Mouse (Mus musculus) ES-E14 (cell line): ENCODE results near the gene Ccdc69. TPM values are rescaled to one million over a fixed set of nuclear protein-coding genes. Genes with fewer than 3 reads are reported as not detected.

Experiments used
- DNase-seq: peaks from one replicate; pipeline ENCODE4 v3.0.0-alpha.2; 2013; ENCODE audit warnings: low read depth, low spot score
- H3K27ac ChIP-seq: 2 replicates; pipeline ENCODE4 v1.5.1; 2012; ENCODE audit warnings: low read depth, mild to moderate bottlenecking, low read length, moderate library complexity, mixed read lengths; ENCODE audit not compliant: poor library complexity, insufficient read depth, severe bottlenecking
- H3K36me3 ChIP-seq: 2 replicates; pipeline ENCODE4 v1.6.1; 2012; ENCODE audit warnings: mild to moderate bottlenecking, low read length, moderate library complexity, mixed read lengths; ENCODE audit not compliant: control insufficient read depth, poor library complexity, insufficient read depth, severe bottlenecking
- H3K4me1 ChIP-seq, 2 experiments: fragments of 150-350 bp in 1 of 2; sonication (generic) in 1 of 2; 2 replicates each; pipeline ENCODE4 v1.6.1; 2012; ENCODE audit warnings: low read length in 2 of 2, mild to moderate bottlenecking in 1 of 2, mixed read lengths in 1 of 2; ENCODE audit not compliant: control insufficient read depth in 2 of 2, insufficient read depth in 2 of 2, poor library complexity in 1 of 2
- H3K4me3 ChIP-seq, 2 experiments: fragments of 150-350 bp in 1 of 2; sonication (generic) in 1 of 2; 2 replicates each; pipeline ENCODE4 v1.5.1; 2012; ENCODE audit warnings: low read length in 2 of 2, low read depth in 1 of 2, mild to moderate bottlenecking in 1 of 2, mixed read lengths in 1 of 2; ENCODE audit not compliant: insufficient read depth in 1 of 2, poor library complexity in 1 of 2, severe bottlenecking in 1 of 2
- H3K9ac ChIP-seq: 2 replicates; pipeline ENCODE4 v1.6.1; 2012; ENCODE audit warnings: low read depth, mild to moderate bottlenecking, low read length, mixed read lengths; ENCODE audit not compliant: poor library complexity, insufficient read depth, severe bottlenecking
- H3K9me3 ChIP-seq: fragments of 150-350 bp; sonication (generic); 2 replicates; pipeline ENCODE4 v1.6.1; 2012; ENCODE audit warnings: low read depth, mild to moderate bottlenecking, low read length; ENCODE audit not compliant: control insufficient read depth, insufficient read depth
- CHD2 ChIP-seq: IDR thresholded peaks from 2 replicates; pipeline ENCODE4 v1.6.1; 2014; ENCODE audit warnings: mild to moderate bottlenecking, low read depth, low read length, inconsistent platforms
- HCFC1 ChIP-seq: IDR thresholded peaks from 2 replicates; pipeline ENCODE4 v1.6.1; 2012; ENCODE audit warnings: low read length, inconsistent platforms, borderline replicate concordance; ENCODE audit not compliant: insufficient read depth
- MAFK ChIP-seq: IDR thresholded peaks from 2 replicates; pipeline ENCODE4 v1.6.1; 2014; ENCODE audit warnings: mild to moderate bottlenecking, low read depth, low read length, inconsistent platforms; ENCODE audit not compliant: insufficient read depth
- ZC3H11A ChIP-seq: IDR thresholded peaks from 2 replicates; pipeline ENCODE4 v1.6.1; 2012; ENCODE audit warnings: low read depth, mild to moderate bottlenecking, inconsistent platforms, low read length, borderline replicate concordance
- ZNF384 ChIP-seq: IDR thresholded peaks from 2 replicates; pipeline ENCODE4 v1.6.1; 2012; ENCODE audit warnings: low read depth, low read length, inconsistent platforms
- in situ Hi-C, 2 experiments: fragments of 600-800 bp; cut with MboI; formaldehyde crosslinking; loops; one replicate each; pipeline ENCODE4 v1.15.1; 2025; ENCODE audit warnings: low sequenced_read_pairs in 2 of 2, inconsistent platforms in 1 of 2; ENCODE audit not compliant: unreplicated experiment in 2 of 2
- total RNA-seq: library from RNA; depleted of rRNA; stranded (reverse); fragments of 300-350 nt; gene quantifications from 2 replicates; pipeline ENCODE4 v1.2.3, GENCODE M21; 2012

Gene Ccdc69
- total RNA-seq, 1 experiment: 0.22 TPM

GRCm38 (mm10) chr11:55021859-55022258 lies 56.1 kb downstream of the Ccdc69 start:
- Histone ChIP-seq H3K36me3 (no peaks in the 10 kb centered on the region; the same call in 1 of the 2 replicates), H3K4me1 (peaks cover 4 to 34% of the 10 kb centered on the region in 2 experiments; a peak in 2 of 4 replicates), H3K9me3 (no peaks in the 10 kb centered on the region), H3K4me3 (no peak overlapping the region), H3K27ac (no peak overlapping the region), H3K9ac (no peak overlapping the region)
- no peak for TF ChIP-seq CHD2
- no peak for TF ChIP-seq ZNF384
- no peak for TF ChIP-seq HCFC1
- TF ChIP-seq ZC3H11A: no peak
- TF ChIP-seq MAFK: no peak
- in situ Hi-C loops: no loop called here
- no peak for DNase-seq

- no peaks in the 10 kb centered on the region for H3K9me3 ChIP-seq
- no peaks in the 10 kb centered on the region; the same call in 1 of the 2 replicates for H3K36me3 ChIP-seq
- no peak overlapping the region for H3K4me3 ChIP-seq
- no peak overlapping the region for H3K9ac ChIP-seq
- peaks cover 1 to 31% of the 10 kb centered on the region in 2 experiments; a peak in 2 of 4 replicates for H3K4me1 ChIP-seq
- no peak overlapping the region for H3K27ac ChIP-seq
- in situ Hi-C loops: no loop called here
- DNase-seq: no peak
- TF ChIP-seq ZNF384: no peak
- TF ChIP-seq HCFC1: no peak
- TF ChIP-seq ZC3H11A: no peak
- no peak for TF ChIP-seq CHD2
- TF ChIP-seq MAFK: no peak
Observed at GRCm38 (mm10) chr11:55021458-55021857, 56.5 kb downstream of the Ccdc69 start.

GRCm38 (mm10) chr11:55019711-55020110 lies 58.2 kb downstream of the Ccdc69 start:
- no peak for TF ChIP-seq CHD2
- no peak for TF ChIP-seq ZNF384
- TF ChIP-seq HCFC1: no peak
- TF ChIP-seq ZC3H11A: no peak
- TF ChIP-seq MAFK: no peak
- no peak overlapping the region for H3K9ac ChIP-seq
- peaks cover 1 to 23% of the 10 kb centered on the region in 2 experiments; a peak in 2 of 4 replicates for H3K4me1 ChIP-seq
- no peaks in the 10 kb centered on the region for H3K9me3 ChIP-seq
- H3K4me3 ChIP-seq: no peak overlapping the region
- no peaks in the 10 kb centered on the region; the same call in 1 of the 2 replicates for H3K36me3 ChIP-seq
- in situ Hi-C loops: no loop called here
- DNase-seq: no peak
- H3K27ac ChIP-seq: no peak overlapping the region

GRCm38 (mm10) chr11:55018034-55018433 lies 59.9 kb downstream of the Ccdc69 start:
- H3K4me1 ChIP-seq: peaks cover 1 to 11% of the 10 kb centered on the region in 2 experiments; a peak in 2 of 4 replicates
- H3K27ac ChIP-seq: no peak overlapping the region

More at GRCm38 (mm10) chr11:55018034-55018433, 59.9 kb downstream of the Ccdc69 start:
- no peak overlapping the region for H3K4me3 ChIP-seq
- H3K9ac ChIP-seq: no peak overlapping the region
- H3K36me3 ChIP-seq: peaks cover 5% of the 10 kb centered on the region; the same call in 1 of the 2 replicates
- in situ Hi-C loops: no loop called here
- TF ChIP-seq HCFC1 (no peak), ZC3H11A (no peak), ZNF384 (no peak), MAFK (no peak), CHD2 (no peak)
- DNase-seq: no peak
- no peaks in the 10 kb centered on the region for H3K9me3 ChIP-seq
